Mouse (Mus musculus): Measurements from ENCODE around the gene Gm4553.
"Not testable (repeated sequence)": the region's sequence is repeated elsewhere in the genome, so short reads cannot be mapped to it uniquely, and the experiment has no call there.

The Gm4553 gene

GRCm38 (mm10) chr7:142134206-142134995 is 31.1 kb downstream of the Gm4553 start:
- DNase-seq = no peak

GRCm38 (mm10) chr7:142128843-142129242 is 36.7 kb downstream of the Gm4553 start:
- DNase-seq = no peak

GRCm38 (mm10) chr7:142120629-142121028 is 44.9 kb downstream of the Gm4553 start, which contains the start of gene Gm45618:
Gene Gm45618, minus strand, starts transcription at chr7:142120729.
- DNase-seq = not testable (repeated sequence)

GRCm38 (mm10) chr7:142119632-142120031 is 45.9 kb downstream of the Gm4553 start:
- no peak for DNase-seq

Measured in lung, adult 18-20 months (tissue).